8 mouse cellular contexts compared by ENCODE assay signal in the genomic region with DNA sequence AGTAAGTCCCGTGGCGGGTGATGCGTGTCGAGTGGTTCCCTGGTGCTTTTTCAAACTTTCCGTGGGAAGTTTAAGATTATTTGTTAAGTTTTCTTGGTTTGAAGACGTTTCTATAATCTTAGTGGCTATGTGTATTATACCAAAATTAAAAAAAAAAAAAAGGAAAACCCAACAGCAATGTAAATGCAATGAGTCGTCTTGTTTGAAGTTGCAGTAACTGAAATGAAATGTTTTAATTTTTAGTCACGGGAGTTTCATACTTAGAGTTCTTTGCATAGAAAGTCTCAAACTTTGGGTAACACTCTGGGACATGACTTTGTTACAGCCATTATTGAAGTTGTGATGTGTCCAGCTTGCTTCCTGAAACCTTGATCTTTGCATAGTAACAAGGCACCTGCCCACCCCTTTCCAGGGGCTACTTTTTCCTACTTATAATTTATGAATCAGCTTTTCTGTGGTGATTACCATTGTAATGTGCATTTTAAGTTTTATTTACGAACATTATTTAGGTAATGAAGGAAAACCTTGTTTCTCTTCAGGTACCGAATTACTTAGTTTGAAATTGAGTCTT. TPM values are rescaled to one million over a fixed set of nuclear protein-coding genes. Genes with fewer than 3 reads are reported as not detected.
A peak's percentile ranks its signal among the peaks of the same experiment; 100 is the strongest.
DNase-seq lines count a peak whose midpoint lies in the region; ATAC-seq and TF ChIP-seq lines count a peak whose summit lies in the region.

No protein-coding gene starts in this region.

- peak overlapping the region; percentile 76 for H3K4me2 ChIP-seq in heart, embryonic 16.5 days (ENCODE audit: low read depth, low read length)
- H3K4me2 ChIP-seq in forebrain, embryonic 16.5 days (ENCODE audit: low read length) = peak overlapping the region; percentile 91

- peaks cover 29% of the 10 kb centered on the region for H3K4me1 ChIP-seq in heart, embryonic 16.5 days (ENCODE audit: control insufficient read depth, insufficient read depth, low read length)
- peaks cover 35% of the 10 kb centered on the region for H3K4me1 ChIP-seq in G1E (ENCODE audit: insufficient read depth, low read depth, low read length)
- peaks cover 21% of the 10 kb centered on the region for H3K4me1 ChIP-seq in forebrain, embryonic 16.5 days (replicated peaks; ENCODE audit: control insufficient read depth, insufficient read depth, low read length)
- peaks cover 25% of the 10 kb centered on the region for H3K4me1 ChIP-seq in midbrain, embryonic 10.5 days

- no peak for TF ChIP-seq CTCF in G1E (IDR thresholded peaks at IDR 0.05; ENCODE audit: low read depth, low read length)

- H3K27me3 ChIP-seq in heart, embryonic 16.5 days (ENCODE audit: control insufficient read depth, insufficient read depth, low read length) = no peaks in the 10 kb centered on the region
- H3K27me3 ChIP-seq in G1E (ENCODE audit: insufficient read depth, low read length) = no peaks in the 10 kb centered on the region
- no peaks in the 10 kb centered on the region for H3K27me3 ChIP-seq in forebrain, embryonic 16.5 days (replicated peaks; ENCODE audit: control insufficient read depth, insufficient read depth, low read length)
- no peaks in the 10 kb centered on the region for H3K27me3 ChIP-seq in midbrain, embryonic 10.5 days (ENCODE audit: low read depth, poor library complexity, severe bottlenecking)

- no peak for DNase-seq in heart, postnatal 4 days
- DNase-seq in G1E (ENCODE audit: low spot score) = no peak
- no peak for DNase-seq in midbrain, embryonic 10.5 days (ENCODE audit: low spot score)
- no peak for DNase-seq in left cerebral cortex, adult 8-10 months (ENCODE audit: low spot score in 2 of 2)
- no peak for DNase-seq in layer of hippocampus, postnatal 10 days (ENCODE audit: low spot score in 2 of 2)
- no peak for DNase-seq in urinary bladder, postnatal 25 days (ENCODE audit: low spot score)

- WGBS in heart, embryonic 16.5 days = 10% methylated on average over 10 of the region's 10 CpGs
- WGBS in forebrain, embryonic 16.5 days = 15% methylated on average over 10 of the region's 10 CpGs
- WGBS in midbrain, embryonic 10.5 days = 17% methylated on average over 10 of the region's 10 CpGs

- peak overlapping the region; percentile 97 for H3K9ac ChIP-seq in heart, embryonic 16.5 days (ENCODE audit: low read length)
- H3K9ac ChIP-seq in forebrain, embryonic 16.5 days (replicated peaks; ENCODE audit: low read depth, low read length) = peak overlapping the region; percentile 83

- H3K36me3 ChIP-seq in heart, embryonic 16.5 days (ENCODE audit: control insufficient read depth, insufficient read depth) = no peaks in the 10 kb centered on the region
- peaks cover 9% of the 10 kb centered on the region for H3K36me3 ChIP-seq in G1E (replicated peaks)
- no peaks in the 10 kb centered on the region for H3K36me3 ChIP-seq in forebrain, embryonic 16.5 days (ENCODE audit: control insufficient read depth, insufficient read depth)
- no peaks in the 10 kb centered on the region for H3K36me3 ChIP-seq in midbrain, embryonic 10.5 days

- ATAC-seq in heart, embryonic 16.5 days (replicated peaks; ENCODE audit: extremely low read depth, insufficient read depth, low FRiP score) = no peak
- ATAC-seq in G1E (ENCODE audit: extremely low read depth, insufficient number of reproducible peaks, low FRiP score, poor library complexity, severe bottlenecking) = no peak
- ATAC-seq in forebrain, embryonic 16.5 days = no peak

- H3K4me3 ChIP-seq in heart, embryonic 16.5 days (ENCODE audit: low read length) = peak overlapping the region; percentile 100
- peak overlapping the region; percentile 96 for H3K4me3 ChIP-seq in G1E (ENCODE audit: low read depth, low read length)
- peak overlapping the region; percentile 100 for H3K4me3 ChIP-seq in forebrain, embryonic 16.5 days (replicated peaks; ENCODE audit: low read length)
- H3K4me3 ChIP-seq in midbrain, embryonic 10.5 days = peak overlapping the region; percentile 91

- H3K9me3 ChIP-seq in heart, embryonic 16.5 days (replicated peaks; ENCODE audit: control insufficient read depth, low read length) = no peaks in the 10 kb centered on the region
- H3K9me3 ChIP-seq in G1E (replicated peaks) = no peaks in the 10 kb centered on the region
- no peaks in the 10 kb centered on the region for H3K9me3 ChIP-seq in forebrain, embryonic 16.5 days (ENCODE audit: control insufficient read depth, low read length)
- no peaks in the 10 kb centered on the region for H3K9me3 ChIP-seq in midbrain, embryonic 10.5 days (replicated peaks)

- peak overlapping the region; percentile 97 for H3K27ac ChIP-seq in heart, embryonic 16.5 days (ENCODE audit: low read length)
- H3K27ac ChIP-seq in forebrain, embryonic 16.5 days (ENCODE audit: low read length) = no peak overlapping the region
- peak overlapping the region; percentile 91 for H3K27ac ChIP-seq in midbrain, embryonic 10.5 days (replicated peaks)

RNA-seq across cellular contexts. Expression of a gene that starts 0.9 kb away (rescaled TPM):
- polyA plus RNA-seq in heart, embryonic 16.5 days (2015; fragmentation: Nextera tagmentation; extraction: Ambion mirVana) = 30.7 and 33.5 TPM in 2 replicates
- 10 to 100 TPM; 29.7 to 34.0 TPM for total RNA-seq in heart, postnatal 4 days (2021)
- total RNA-seq in G1E (2014; fragmentation: Nextera tagmentation) (60.4 and 76.5 TPM in 2 replicates), G1E (2017) (44.8 and 49.0 TPM in 2 replicates)
- 16.2 and 18.9 TPM in 2 replicates for polyA plus RNA-seq in G1E (2012)
- polyA plus RNA-seq in forebrain, embryonic 16.5 days (2015; fragmentation: Nextera tagmentation; extraction: Ambion mirVana) = 32.5 and 40.9 TPM in 2 replicates
- polyA plus RNA-seq in midbrain, embryonic 10.5 days (2016; fragmentation: Nextera tagmentation; extraction: Ambion mirVana) = 31.3 and 33.1 TPM in 2 replicates
- 10 to 100 TPM; 35.2 to 42.5 (median 37.9) TPM for total RNA-seq in left cerebral cortex, adult 8-10 months (2022)
- 10 to 100 TPM; 35.9 to 43.7 TPM for total RNA-seq in layer of hippocampus, postnatal 10 days (2021)
